Mouse (Mus musculus): ENCODE results near the gene Ube2h.

- no peak for TF ChIP-seq CTCF (IDR thresholded peaks at IDR 0.05; ENCODE audit: borderline replicate concordance, control insufficient read depth, extremely low read depth, insufficient read depth, low read length, poor library complexity)
- TF ChIP-seq POLR2A (IDR thresholded peaks at IDR 0.05; ENCODE audit: control insufficient read depth, extremely low read depth, insufficient read depth, low read length, poor library complexity): no peak
Observed at GRCm38 (mm10) chr6:30336912-30337311, 32.6 kb upstream of the Ube2h start.

All from thymus, adult 2 months (tissue).